Mouse (Mus musculus): ENCODE measurements around the gene Ldb2. TPM values are rescaled to one million over a fixed set of nuclear protein-coding genes. Genes with fewer than 3 reads are reported as not detected.

Ldb2 gene
- polyA plus RNA-seq, 1 experiment from 2014 or later, result 15.9 TPM

DNA sequence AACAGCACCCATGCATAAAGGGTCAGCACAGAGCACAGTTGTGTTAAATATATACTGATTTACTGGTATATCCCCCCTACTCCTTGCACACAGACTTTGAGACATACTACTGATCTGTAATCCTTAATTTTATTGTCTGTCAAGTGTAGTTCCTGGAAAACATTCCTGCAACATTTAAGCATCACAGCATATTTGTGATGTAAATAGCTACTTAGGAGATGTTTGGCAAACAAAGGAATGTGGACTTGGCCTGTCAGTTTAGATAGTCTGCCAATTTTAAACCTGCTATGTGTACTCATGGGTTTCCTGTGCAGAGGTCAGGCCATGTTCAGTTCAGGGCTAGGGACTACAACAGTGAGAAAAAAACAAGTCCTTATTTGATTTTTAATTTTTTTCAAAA lies 246.3 kb downstream of the Ldb2 start:
- H3K27ac ChIP-seq, result no peak overlapping the region
- H3K4me1 ChIP-seq, result no peaks in the 10 kb centered on the region
- H3K9ac ChIP-seq, result no peak overlapping the region
- no peak for ATAC-seq (ENCODE audit: low FRiP score)
- H3K36me3 ChIP-seq (replicated peaks), result no peaks in the 10 kb centered on the region
- no peak overlapping the region for H3K4me3 ChIP-seq (replicated peaks)
- no peaks in the 10 kb centered on the region for H3K27me3 ChIP-seq
- no peaks in the 10 kb centered on the region for H3K9me3 ChIP-seq
- no peak overlapping the region for H3K4me2 ChIP-seq

DNA sequence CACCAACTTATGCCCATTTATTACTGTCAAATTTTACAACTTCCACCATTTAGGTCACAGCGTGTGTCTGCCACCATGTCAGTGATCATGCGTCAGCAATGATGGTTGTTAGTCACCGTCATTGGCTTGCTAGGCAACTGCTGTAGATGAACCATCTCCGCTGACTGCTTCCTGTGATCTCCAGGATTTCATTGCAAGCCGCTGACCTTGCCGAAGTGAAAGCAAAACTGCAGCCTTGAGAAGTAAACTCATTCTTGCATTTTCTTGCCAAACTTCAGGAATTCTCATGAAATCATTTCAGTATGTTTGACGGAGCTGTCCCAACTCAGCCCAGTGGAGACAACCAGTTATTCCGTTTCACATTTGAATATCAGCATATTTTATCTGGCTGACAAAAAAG lies 247.4 kb downstream of the Ldb2 start:
- WGBS, result 92% methylated on average over 8 of the region's 8 CpGs
- H3K4me3 ChIP-seq (replicated peaks), result no peak overlapping the region
- no peak overlapping the region for H3K9ac ChIP-seq

GRCm38 (mm10) chr5:44548468-44548867 lies 251.0 kb downstream of the Ldb2 start:
- peak; percentile 45; the same call in 1 of the 2 replicates for ATAC-seq (ENCODE audit: low FRiP score)

More for the DNA sequence above, 247.4 kb downstream of the Ldb2 start:
- Histone ChIP-seq H3K4me2 (no peak overlapping the region), H3K9me3 (no peaks in the 10 kb centered on the region), H3K27ac (no peak overlapping the region), H3K4me1 (no peaks in the 10 kb centered on the region), H3K36me3 (replicated peaks) (no peaks in the 10 kb centered on the region), H3K27me3 (no peaks in the 10 kb centered on the region)
- no peak for ATAC-seq (ENCODE audit: low FRiP score)

GRCm38 (mm10) chr5:44543472-44544132 lies 255.9 kb downstream of the Ldb2 start:
- 90% methylated on average over 2 of the region's 2 CpGs for WGBS
- ATAC-seq (ENCODE audit: low FRiP score), result no peak

More at GRCm38 (mm10) chr5:44548468-44548867, 251.0 kb downstream of the Ldb2 start:
- 61% methylated on average over 11 of the region's 11 CpGs for WGBS
- Histone ChIP-seq H3K27ac (no peak overlapping the region), H3K4me1 (no peaks in the 10 kb centered on the region), H3K4me2 (no peak overlapping the region), H3K4me3 (replicated peaks) (no peak overlapping the region), H3K27me3 (no peaks in the 10 kb centered on the region), H3K36me3 (replicated peaks) (no peaks in the 10 kb centered on the region), H3K9ac (no peak overlapping the region), H3K9me3 (no peaks in the 10 kb centered on the region)

GRCm38 (mm10) chr5:44541748-44542147 lies 257.7 kb downstream of the Ldb2 start:
- ATAC-seq (ENCODE audit: low FRiP score), result no peak
- Histone ChIP-seq H3K4me2 (no peak overlapping the region), H3K27ac (no peak overlapping the region), H3K27me3 (no peaks in the 10 kb centered on the region), H3K9ac (no peak overlapping the region), H3K36me3 (replicated peaks) (no peaks in the 10 kb centered on the region), H3K4me1 (peaks cover 20% of the 10 kb centered on the region), H3K4me3 (replicated peaks) (no peak overlapping the region), H3K9me3 (no peaks in the 10 kb centered on the region)
- WGBS, result 95% methylated on average over 9 of the region's 9 CpGs

More at GRCm38 (mm10) chr5:44543472-44544132, 255.9 kb downstream of the Ldb2 start:
- Histone ChIP-seq H3K4me1 (peaks cover 12% of the 10 kb centered on the region), H3K9ac (no peak overlapping the region), H3K9me3 (no peaks in the 10 kb centered on the region), H3K4me2 (no peak overlapping the region), H3K27me3 (no peaks in the 10 kb centered on the region), H3K4me3 (replicated peaks) (no peak overlapping the region), H3K27ac (no peak overlapping the region), H3K36me3 (replicated peaks) (no peaks in the 10 kb centered on the region)

DNA sequence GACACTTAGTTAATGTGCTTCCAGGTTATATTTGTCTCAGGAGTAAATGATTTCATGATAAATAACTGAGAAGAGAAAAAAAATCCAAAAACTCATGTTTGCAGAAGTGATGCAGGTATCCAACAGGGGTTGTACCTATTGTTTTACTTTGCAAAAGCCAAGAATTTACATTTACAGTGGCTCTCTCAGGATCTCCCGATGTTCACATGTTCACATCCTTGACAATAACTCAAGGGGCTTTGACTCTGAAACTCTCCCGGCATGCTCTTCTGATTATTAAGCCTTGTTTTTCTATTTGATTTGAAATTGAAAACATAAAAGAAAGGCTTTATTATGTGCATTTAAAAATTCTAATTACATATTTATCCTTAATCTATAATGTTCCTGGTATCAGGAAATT lies 260.8 kb downstream of the Ldb2 start:
- no peak overlapping the region for H3K4me2 ChIP-seq
- H3K36me3 ChIP-seq (replicated peaks), result no peaks in the 10 kb centered on the region
- 36% methylated on average over 2 of the region's 2 CpGs for WGBS
- H3K9ac ChIP-seq, result no peak overlapping the region
- no peak overlapping the region for H3K4me3 ChIP-seq (replicated peaks)
- peak overlapping the region; percentile 60; the same call in 1 of the 2 replicates for H3K27ac ChIP-seq
- no peaks in the 10 kb centered on the region for H3K9me3 ChIP-seq
- peak; percentile 24; the same call in 1 of the 2 replicates for ATAC-seq (ENCODE audit: low FRiP score)
- peaks cover 20% of the 10 kb centered on the region for H3K4me1 ChIP-seq
- H3K27me3 ChIP-seq, result no peaks in the 10 kb centered on the region

DNA sequence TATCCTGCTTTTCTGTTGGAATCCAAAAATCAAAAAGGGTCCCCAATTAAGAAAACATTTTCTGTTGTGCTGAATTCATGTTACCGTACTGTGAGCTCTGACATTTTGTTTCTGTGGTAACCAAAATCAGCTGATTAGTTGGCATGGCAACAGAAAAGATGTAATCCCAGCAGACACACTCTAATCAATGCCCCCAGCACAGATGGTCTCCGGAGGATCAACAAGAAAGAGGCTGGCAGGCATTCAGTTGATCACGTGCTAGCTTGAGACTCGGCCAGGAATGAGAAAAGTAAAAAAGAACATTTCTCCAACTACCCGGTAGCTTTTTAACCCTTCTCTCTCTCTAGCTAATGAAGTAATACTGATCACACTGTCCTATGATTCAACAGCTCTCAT lies 261.5 kb downstream of the Ldb2 start:
- no peaks in the 10 kb centered on the region for H3K27me3 ChIP-seq
- H3K9me3 ChIP-seq, result no peaks in the 10 kb centered on the region
- WGBS, result 1% methylated on average over 5 of the region's 5 CpGs
- no peak overlapping the region for H3K27ac ChIP-seq
- H3K36me3 ChIP-seq (replicated peaks), result no peaks in the 10 kb centered on the region
- H3K4me3 ChIP-seq (replicated peaks), result no peak overlapping the region
- ATAC-seq (ENCODE audit: low FRiP score), result peak; percentile 96
- peaks cover 20% of the 10 kb centered on the region for H3K4me1 ChIP-seq
- H3K4me2 ChIP-seq, result no peak overlapping the region; the same call in 1 of the 2 replicates
- no peak overlapping the region for H3K9ac ChIP-seq

- peaks cover 20% of the 10 kb centered on the region for H3K4me1 ChIP-seq
- ATAC-seq (ENCODE audit: low FRiP score), result peak; percentile 54
- no peak overlapping the region for H3K9ac ChIP-seq
- peak overlapping the region; percentile 63 for H3K27ac ChIP-seq
- H3K4me2 ChIP-seq, result no peak overlapping the region
- no peak overlapping the region for H3K4me3 ChIP-seq (replicated peaks)
- H3K27me3 ChIP-seq, result no peaks in the 10 kb centered on the region
- WGBS, result 71% methylated on average over 5 of the region's 5 CpGs
- no peaks in the 10 kb centered on the region for H3K9me3 ChIP-seq
- H3K36me3 ChIP-seq (replicated peaks), result no peaks in the 10 kb centered on the region
Measured at GRCm38 (mm10) chr5:44537316-44537999, 262.0 kb downstream of the Ldb2 start.

GRCm38 (mm10) chr5:44529466-44529865 lies 270.0 kb downstream of the Ldb2 start:
- no peak overlapping the region for H3K27ac ChIP-seq
- H3K4me2 ChIP-seq, result no peak overlapping the region
- ATAC-seq (ENCODE audit: low FRiP score), result no peak
- H3K4me1 ChIP-seq, result peaks cover 4% of the 10 kb centered on the region; the same call in 1 of the 2 replicates
- H3K36me3 ChIP-seq (replicated peaks), result no peaks in the 10 kb centered on the region
- H3K9ac ChIP-seq, result no peak overlapping the region
- no peak overlapping the region for H3K4me3 ChIP-seq (replicated peaks)
- WGBS, result 89% methylated on average over 3 of the region's 3 CpGs
- H3K9me3 ChIP-seq, result no peaks in the 10 kb centered on the region
- H3K27me3 ChIP-seq, result no peaks in the 10 kb centered on the region

DNA sequence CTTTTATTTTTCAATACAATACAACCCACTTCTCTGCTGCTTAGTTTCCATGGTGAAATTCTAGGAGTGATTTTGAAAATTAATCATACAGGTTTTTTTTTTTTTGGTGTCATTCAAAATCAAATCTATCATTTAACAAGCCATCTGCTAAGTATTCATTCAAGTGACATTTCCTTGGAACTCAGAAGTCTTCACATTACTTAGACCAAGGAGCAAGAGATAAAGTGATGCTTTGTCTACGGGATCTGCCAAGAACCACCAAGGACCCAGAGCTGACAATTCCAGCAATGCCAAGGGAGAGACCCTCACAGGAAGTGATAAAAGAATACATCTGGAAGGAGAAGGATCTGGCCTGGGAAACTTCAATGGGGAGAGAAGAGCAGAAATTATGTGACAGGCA lies 270.5 kb downstream of the Ldb2 start:
- Histone ChIP-seq H3K4me1 (peaks cover 4% of the 10 kb centered on the region; the same call in 1 of the 2 replicates), H3K27ac (no peak overlapping the region), H3K36me3 (replicated peaks) (no peaks in the 10 kb centered on the region), H3K4me3 (replicated peaks) (no peak overlapping the region), H3K9ac (no peak overlapping the region), H3K27me3 (no peaks in the 10 kb centered on the region), H3K4me2 (no peak overlapping the region), H3K9me3 (no peaks in the 10 kb centered on the region)
- no peak for ATAC-seq (ENCODE audit: low FRiP score)
- WGBS, result 80% methylated on average over 1 of the region's 1 CpGs

DNA sequence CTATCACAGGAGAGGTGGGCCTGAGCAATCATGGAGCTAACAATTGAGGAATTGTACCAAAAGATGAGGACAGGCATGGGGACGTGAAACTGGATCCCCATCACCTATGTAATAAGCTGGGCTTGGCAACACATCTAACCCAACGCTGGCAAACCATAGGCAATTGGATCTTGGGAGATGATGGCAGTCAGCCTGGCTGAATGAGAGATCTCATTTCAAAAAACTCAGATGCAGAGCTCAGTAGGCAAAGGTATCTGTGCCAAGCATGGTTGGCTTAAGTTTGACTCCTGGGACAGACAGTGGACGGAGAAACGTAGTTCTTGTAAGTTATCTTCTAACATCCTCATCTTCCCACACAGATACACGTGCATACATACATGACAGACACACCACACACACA lies 294.3 kb downstream of the Ldb2 start:
- 95% methylated on average over 5 of the region's 5 CpGs for WGBS
- no peak overlapping the region for H3K4me3 ChIP-seq (replicated peaks)
- H3K4me1 ChIP-seq, result no peaks in the 10 kb centered on the region
- H3K36me3 ChIP-seq (replicated peaks), result no peaks in the 10 kb centered on the region
- no peak overlapping the region for H3K4me2 ChIP-seq
- no peak overlapping the region for H3K27ac ChIP-seq
- no peaks in the 10 kb centered on the region for H3K27me3 ChIP-seq
- no peaks in the 10 kb centered on the region for H3K9me3 ChIP-seq
- H3K9ac ChIP-seq, result no peak overlapping the region
- no peak for ATAC-seq (ENCODE audit: low FRiP score)

DNA sequence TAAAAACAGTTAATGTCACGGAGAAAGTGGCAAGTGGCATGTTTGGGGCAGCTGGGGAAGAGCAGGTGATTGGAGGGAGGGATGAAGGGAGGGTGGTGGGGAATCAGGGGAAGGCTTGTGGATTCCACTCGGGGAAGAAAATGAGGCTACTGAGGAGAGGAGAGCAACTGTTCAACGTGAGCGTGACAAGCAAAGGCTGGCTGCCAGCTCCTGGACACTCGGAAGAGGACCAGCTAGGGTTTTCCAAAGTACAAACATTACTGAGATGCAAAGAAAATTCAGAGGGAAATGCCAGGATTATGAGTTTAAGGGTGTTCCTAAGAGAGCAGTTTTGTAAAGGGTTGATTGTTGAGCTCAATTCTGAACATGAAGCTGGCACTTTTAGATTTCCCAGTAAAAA lies 294.7 kb downstream of the Ldb2 start:
- WGBS, result 80% methylated on average over 5 of the region's 5 CpGs
- H3K4me2 ChIP-seq, result no peak overlapping the region
- H3K4me1 ChIP-seq, result no peaks in the 10 kb centered on the region
- ATAC-seq (ENCODE audit: low FRiP score), result no peak
- no peak overlapping the region for H3K27ac ChIP-seq
- H3K9ac ChIP-seq, result no peak overlapping the region
- H3K9me3 ChIP-seq, result no peaks in the 10 kb centered on the region
- H3K27me3 ChIP-seq, result no peaks in the 10 kb centered on the region
- no peaks in the 10 kb centered on the region for H3K36me3 ChIP-seq (replicated peaks)
- no peak overlapping the region for H3K4me3 ChIP-seq (replicated peaks)

DNA sequence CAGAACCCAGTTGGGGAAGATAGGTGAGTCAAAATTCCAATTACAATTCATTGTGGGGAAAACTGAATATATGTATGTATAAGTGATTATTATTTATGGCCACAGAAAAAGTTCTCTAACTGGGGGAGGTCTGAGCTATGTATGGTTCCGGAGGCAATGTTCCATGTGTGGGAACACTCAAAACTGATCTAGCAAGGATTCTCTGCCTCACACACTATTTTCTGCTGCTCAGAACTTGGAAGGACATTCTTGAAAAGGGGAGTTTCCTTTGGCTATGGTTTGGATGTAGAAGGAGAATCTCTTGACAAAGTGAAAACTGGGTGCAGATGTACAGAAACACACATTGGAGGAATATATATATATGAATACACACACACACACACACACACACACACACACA lies 301.3 kb downstream of the Ldb2 start:
- Histone ChIP-seq H3K27ac (no peak overlapping the region), H3K4me1 (no peaks in the 10 kb centered on the region), H3K27me3 (no peaks in the 10 kb centered on the region), H3K4me3 (replicated peaks) (no peak overlapping the region), H3K36me3 (replicated peaks) (no peaks in the 10 kb centered on the region), H3K9ac (no peak overlapping the region), H3K4me2 (no peak overlapping the region), H3K9me3 (no peaks in the 10 kb centered on the region)
- no peak for ATAC-seq (ENCODE audit: low FRiP score)
- 89% methylated on average over 1 of the region's 1 CpGs for WGBS
